Mouse (Mus musculus): ENCODE measurements around the gene Wdfy4. TPM values are rescaled to one million over a fixed set of nuclear protein-coding genes. Genes with fewer than 3 reads are reported as not detected.

The Wdfy4 gene
- polyA plus RNA-seq, 1 experiment from 2014 or later: 2.1 TPM

DNA sequence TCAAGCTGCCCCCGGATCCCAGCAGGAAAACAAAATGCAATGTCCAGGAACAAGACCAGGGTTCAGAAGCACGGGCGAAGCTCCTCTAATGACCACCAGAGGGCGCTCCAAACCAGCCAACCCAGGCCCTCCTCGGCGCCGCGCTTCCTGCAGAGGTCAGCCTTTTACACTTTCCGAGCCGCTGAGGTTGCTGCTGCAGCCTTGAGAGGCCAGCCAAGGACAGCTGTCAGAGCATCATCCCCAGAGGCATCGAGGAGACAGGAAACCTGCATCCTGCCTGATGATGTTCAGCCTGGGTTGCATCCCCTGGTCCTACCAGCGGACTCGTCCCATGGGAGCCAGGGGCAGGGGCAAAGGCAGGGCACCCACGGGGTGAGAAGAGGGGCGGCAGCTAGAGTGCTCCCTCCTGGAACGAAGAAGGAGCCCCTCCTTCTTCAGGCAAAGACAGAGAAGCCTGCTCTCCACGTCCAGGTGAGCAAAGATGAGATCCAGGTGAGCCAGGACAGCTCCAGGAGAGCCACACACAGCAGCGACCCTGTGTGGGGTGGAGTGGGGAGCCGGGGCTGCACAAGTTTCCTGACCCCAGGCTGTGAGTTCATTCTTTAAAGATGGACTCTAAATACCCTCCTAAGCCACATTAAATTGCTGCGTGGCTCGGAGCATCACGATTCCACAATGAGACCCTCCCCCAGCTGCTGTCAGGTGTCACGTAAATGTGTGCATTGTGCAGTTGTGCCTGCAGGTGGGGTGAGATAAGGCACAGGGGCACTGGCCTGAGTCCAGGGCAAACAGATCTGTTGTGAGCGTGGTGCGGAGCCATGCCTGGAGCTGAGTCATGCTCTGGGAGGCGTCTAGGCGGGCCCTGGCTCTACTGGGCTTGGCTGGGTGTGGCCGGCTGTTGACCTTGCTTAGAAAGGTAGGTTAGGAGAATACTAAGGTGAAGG lies 28.8 kb upstream of the Wdfy4 start, which contains the start of gene Arhgap22:
Gene Arhgap22 (plus strand): TSS at position 204 of the 944 bp plus-strand sequence.
- Histone ChIP-seq H3K4me2 (ENCODE audit: low read depth, low read length) (no peak within 1 kb of the TSS), H3K4me3 (ENCODE audit: low read depth, low read length) (no peak within 1 kb of the TSS), H3K4me1 (ENCODE audit: control insufficient read depth, low read depth, low read length) (peaks cover 12% of the 10 kb centered on the region), H3K27me3 (ENCODE audit: control insufficient read depth, insufficient read depth, low read depth, low read length) (peaks cover 3% of the 10 kb centered on the region; the same call in 1 of the 2 replicates), H3K27ac (ENCODE audit: low read length) (no peak within 1 kb of the TSS), H3K9ac (ENCODE audit: low read depth, low read length) (no peak within 1 kb of the TSS), H3K9me3 (replicated peaks; ENCODE audit: control insufficient read depth, low read length) (no peaks in the 10 kb centered on the region), H3K36me3 (ENCODE audit: control insufficient read depth, insufficient read depth) (no peaks in the 10 kb centered on the region)
- ATAC-seq (ENCODE audit: low read depth): peak; percentile 89
- WGBS (ENCODE audit: insufficient replicate concordance): 7% methylated on average over 28 of the region's 28 CpGs

DNA sequence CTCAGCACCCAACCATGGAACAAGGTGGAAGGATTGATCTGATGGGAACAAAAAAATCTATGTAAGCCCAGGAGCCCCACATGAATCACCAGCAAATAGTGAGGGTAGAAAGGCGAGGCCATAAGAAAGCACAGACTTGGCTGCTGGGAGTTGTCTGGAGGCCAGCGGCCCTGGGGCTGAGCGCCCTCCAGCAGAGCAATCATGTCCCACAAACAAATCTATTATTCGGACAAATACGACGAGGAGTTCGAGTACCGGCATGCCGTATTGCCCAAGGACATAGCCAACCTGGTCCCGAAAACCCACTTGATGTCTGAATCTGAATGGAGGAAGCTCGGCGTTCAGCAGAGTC lies 27.6 kb upstream of the Wdfy4 start:
- H3K27ac ChIP-seq (ENCODE audit: low read length): no peak overlapping the region
- no peaks in the 10 kb centered on the region for H3K9me3 ChIP-seq (replicated peaks; ENCODE audit: control insufficient read depth, low read length)
- H3K4me2 ChIP-seq (ENCODE audit: low read depth, low read length): no peak overlapping the region
- H3K9ac ChIP-seq (ENCODE audit: low read depth, low read length): no peak overlapping the region
- 77% methylated on average over 12 of the region's 12 CpGs for WGBS (ENCODE audit: insufficient replicate concordance)
- H3K4me3 ChIP-seq (ENCODE audit: low read depth, low read length): no peak overlapping the region
- no peaks in the 10 kb centered on the region for H3K36me3 ChIP-seq (ENCODE audit: control insufficient read depth, insufficient read depth)
- H3K27me3 ChIP-seq (ENCODE audit: control insufficient read depth, insufficient read depth, low read depth, low read length): peaks cover 3% of the 10 kb centered on the region; the same call in 1 of the 2 replicates
- H3K4me1 ChIP-seq (ENCODE audit: control insufficient read depth, low read depth, low read length): peaks cover 12% of the 10 kb centered on the region
- ATAC-seq (ENCODE audit: low read depth): no peak

DNA sequence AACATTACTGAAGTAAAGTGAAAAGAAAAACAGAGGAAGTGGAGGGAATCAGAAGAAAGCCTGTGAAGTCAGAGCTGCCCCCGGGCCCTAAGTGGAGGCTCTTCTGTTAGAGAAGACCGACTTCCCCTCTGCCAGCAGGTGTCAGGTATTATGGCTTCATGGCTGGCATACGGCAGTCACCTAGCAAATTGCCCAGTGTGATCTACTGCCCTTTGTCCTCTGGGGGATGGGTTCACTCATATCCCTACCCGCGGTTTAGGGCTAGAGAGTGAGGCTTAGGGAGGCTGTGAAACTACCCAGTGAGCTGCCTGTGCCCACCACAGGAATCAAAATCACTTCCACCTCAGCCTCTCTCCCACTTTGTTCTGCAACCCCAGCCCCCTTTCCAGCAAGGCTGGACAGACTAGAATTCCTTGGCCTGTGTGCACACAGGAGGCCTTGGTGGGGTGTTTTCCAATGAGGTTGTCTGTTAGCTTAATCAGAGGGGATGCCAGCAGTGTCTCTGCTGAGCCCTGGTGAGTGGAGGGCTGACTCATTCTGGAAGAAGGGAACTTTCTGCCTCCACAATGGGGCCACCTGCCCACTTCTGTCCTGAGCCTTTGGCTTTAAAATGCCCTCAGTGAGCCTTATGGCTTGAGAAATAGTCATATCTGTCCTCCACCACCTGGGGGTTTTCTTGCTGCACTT lies 27.1 kb upstream of the Wdfy4 start:
- H3K36me3 ChIP-seq (ENCODE audit: control insufficient read depth, insufficient read depth): no peaks in the 10 kb centered on the region
- peaks cover 12% of the 10 kb centered on the region for H3K4me1 ChIP-seq (ENCODE audit: control insufficient read depth, low read depth, low read length)
- H3K9ac ChIP-seq (ENCODE audit: low read depth, low read length): no peak overlapping the region
- no peak overlapping the region for H3K4me3 ChIP-seq (ENCODE audit: low read depth, low read length)
- H3K27ac ChIP-seq (ENCODE audit: low read length): no peak overlapping the region
- WGBS (ENCODE audit: insufficient replicate concordance): 38% methylated on average over 5 of the region's 5 CpGs
- no peak for ATAC-seq (ENCODE audit: low read depth)
- H3K9me3 ChIP-seq (replicated peaks; ENCODE audit: control insufficient read depth, low read length): no peaks in the 10 kb centered on the region
- H3K27me3 ChIP-seq (ENCODE audit: control insufficient read depth, insufficient read depth, low read depth, low read length): peaks cover 3% of the 10 kb centered on the region; the same call in 1 of the 2 replicates
- no peak overlapping the region for H3K4me2 ChIP-seq (ENCODE audit: low read depth, low read length)

GRCm38 (mm10) chr14:33210806-33211205 lies 25.5 kb upstream of the Wdfy4 start:
- H3K27me3 ChIP-seq (ENCODE audit: control insufficient read depth, insufficient read depth, low read depth, low read length): peaks cover under 1% of the 10 kb centered on the region; the same call in 1 of the 2 replicates
- H3K9ac ChIP-seq (ENCODE audit: low read depth, low read length): no peak overlapping the region
- no peaks in the 10 kb centered on the region for H3K9me3 ChIP-seq (replicated peaks; ENCODE audit: control insufficient read depth, low read length)
- H3K4me1 ChIP-seq (ENCODE audit: control insufficient read depth, low read depth, low read length): peaks cover 12% of the 10 kb centered on the region
- no peak overlapping the region for H3K4me2 ChIP-seq (ENCODE audit: low read depth, low read length)
- no peak for ATAC-seq (ENCODE audit: low read depth)
- H3K27ac ChIP-seq (ENCODE audit: low read length): no peak overlapping the region
- no peak overlapping the region for H3K4me3 ChIP-seq (ENCODE audit: low read depth, low read length)
- 58% methylated on average over 8 of the region's 8 CpGs for WGBS (ENCODE audit: insufficient replicate concordance)
- H3K36me3 ChIP-seq (ENCODE audit: control insufficient read depth, insufficient read depth): no peaks in the 10 kb centered on the region

DNA sequence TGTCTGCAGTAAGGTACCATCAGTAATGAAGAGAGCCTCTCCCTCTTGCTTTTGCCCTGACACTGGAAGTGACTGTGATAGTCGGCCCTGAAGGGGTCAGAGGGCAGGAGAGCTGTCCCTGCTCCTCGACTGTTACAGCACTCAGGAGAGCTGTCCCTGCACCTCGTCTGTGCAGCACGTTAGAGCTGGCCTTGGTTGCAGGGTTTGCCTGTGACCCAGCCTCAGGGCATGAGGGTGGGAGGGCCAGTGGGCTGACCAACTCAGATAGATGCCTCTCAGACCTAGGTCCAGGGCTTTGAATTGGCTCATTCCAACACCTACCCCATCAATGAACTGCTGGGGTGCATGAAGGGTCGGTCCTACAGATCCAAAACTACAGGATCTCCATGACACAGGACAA lies 23.0 kb upstream of the Wdfy4 start:
- H3K36me3 ChIP-seq (ENCODE audit: control insufficient read depth, insufficient read depth): no peaks in the 10 kb centered on the region
- H3K27me3 ChIP-seq (ENCODE audit: control insufficient read depth, insufficient read depth, low read depth, low read length): no peaks in the 10 kb centered on the region
- 28% methylated on average over 5 of the region's 5 CpGs for WGBS (ENCODE audit: insufficient replicate concordance)
- H3K9ac ChIP-seq (ENCODE audit: low read depth, low read length): no peak overlapping the region
- H3K4me3 ChIP-seq (ENCODE audit: low read depth, low read length): no peak overlapping the region
- no peak overlapping the region for H3K27ac ChIP-seq (ENCODE audit: low read length)
- H3K4me2 ChIP-seq (ENCODE audit: low read depth, low read length): no peak overlapping the region
- H3K9me3 ChIP-seq (replicated peaks; ENCODE audit: control insufficient read depth, low read length): no peaks in the 10 kb centered on the region
- no peak for ATAC-seq (ENCODE audit: low read depth)
- H3K4me1 ChIP-seq (ENCODE audit: control insufficient read depth, low read depth, low read length): no peaks in the 10 kb centered on the region

- H3K27ac ChIP-seq (ENCODE audit: low read length): no peak overlapping the region
- H3K27me3 ChIP-seq (ENCODE audit: control insufficient read depth, insufficient read depth, low read depth, low read length): no peaks in the 10 kb centered on the region
- H3K4me2 ChIP-seq (ENCODE audit: low read depth, low read length): no peak overlapping the region
- H3K9me3 ChIP-seq (replicated peaks; ENCODE audit: control insufficient read depth, low read length): no peaks in the 10 kb centered on the region
- H3K4me3 ChIP-seq (ENCODE audit: low read depth, low read length): no peak overlapping the region
- no peak overlapping the region for H3K9ac ChIP-seq (ENCODE audit: low read depth, low read length)
- no peak for ATAC-seq (ENCODE audit: low read depth)
- 3% methylated on average over 2 of the region's 2 CpGs for WGBS (ENCODE audit: insufficient replicate concordance)
- no peaks in the 10 kb centered on the region for H3K36me3 ChIP-seq (ENCODE audit: control insufficient read depth, insufficient read depth)
- H3K4me1 ChIP-seq (ENCODE audit: control insufficient read depth, low read depth, low read length): no peaks in the 10 kb centered on the region
Observed at GRCm38 (mm10) chr14:33207011-33207410, 21.7 kb upstream of the Wdfy4 start.

GRCm38 (mm10) chr14:33205280-33205965 lies 20.1 kb upstream of the Wdfy4 start:
- Histone ChIP-seq H3K4me3 (ENCODE audit: low read depth, low read length) (no peak overlapping the region), H3K4me2 (ENCODE audit: low read depth, low read length) (no peak overlapping the region), H3K27ac (ENCODE audit: low read length) (no peak overlapping the region), H3K4me1 (ENCODE audit: control insufficient read depth, low read depth, low read length) (no peaks in the 10 kb centered on the region), H3K9me3 (replicated peaks; ENCODE audit: control insufficient read depth, low read length) (no peaks in the 10 kb centered on the region), H3K9ac (ENCODE audit: low read depth, low read length) (no peak overlapping the region), H3K27me3 (ENCODE audit: control insufficient read depth, insufficient read depth, low read depth, low read length) (no peaks in the 10 kb centered on the region), H3K36me3 (ENCODE audit: control insufficient read depth, insufficient read depth) (no peaks in the 10 kb centered on the region)
- ATAC-seq (ENCODE audit: low read depth): no peak
- WGBS (ENCODE audit: insufficient replicate concordance): 30% methylated on average over 24 of the region's 24 CpGs

DNA sequence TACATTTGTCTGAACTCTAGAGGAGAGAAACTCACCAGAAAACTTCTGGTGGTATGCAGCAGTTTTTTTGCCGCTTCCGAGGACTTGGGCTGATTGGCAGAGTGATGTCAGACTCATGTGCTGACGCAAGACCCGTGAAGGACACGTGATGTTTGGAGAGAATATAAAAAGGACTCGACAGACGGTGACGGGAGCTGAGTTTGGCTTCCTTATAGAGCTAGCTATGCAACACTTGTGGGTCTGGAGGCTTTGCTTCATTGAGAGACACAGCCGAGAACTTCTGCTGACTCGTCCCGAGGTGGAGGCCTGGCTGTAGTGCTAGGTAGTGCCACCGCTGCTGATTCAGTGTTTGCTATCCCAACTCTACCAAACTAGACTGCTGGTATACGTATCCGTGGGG lies 18.5 kb upstream of the Wdfy4 start:
- Histone ChIP-seq H3K9ac (ENCODE audit: low read depth, low read length) (no peak overlapping the region), H3K4me1 (ENCODE audit: control insufficient read depth, low read depth, low read length) (no peaks in the 10 kb centered on the region), H3K4me2 (ENCODE audit: low read depth, low read length) (no peak overlapping the region), H3K9me3 (replicated peaks; ENCODE audit: control insufficient read depth, low read length) (no peaks in the 10 kb centered on the region), H3K27ac (ENCODE audit: low read length) (no peak overlapping the region), H3K4me3 (ENCODE audit: low read depth, low read length) (no peak overlapping the region), H3K27me3 (ENCODE audit: control insufficient read depth, insufficient read depth, low read depth, low read length) (no peaks in the 10 kb centered on the region), H3K36me3 (ENCODE audit: control insufficient read depth, insufficient read depth) (no peaks in the 10 kb centered on the region)
- 52% methylated on average over 14 of the region's 14 CpGs for WGBS (ENCODE audit: insufficient replicate concordance)
- no peak for ATAC-seq (ENCODE audit: low read depth)

Measured in liver, embryonic 16.5 days (tissue).